Mouse (Mus musculus): Measurements from ENCODE around the gene Herpud2. TPM values are rescaled to one million over a fixed set of nuclear protein-coding genes. Genes with fewer than 3 reads are reported as not detected.

Herpud2 gene
- polyA plus RNA-seq, 1 experiment from 2014 or later: 40.7 TPM

DNA sequence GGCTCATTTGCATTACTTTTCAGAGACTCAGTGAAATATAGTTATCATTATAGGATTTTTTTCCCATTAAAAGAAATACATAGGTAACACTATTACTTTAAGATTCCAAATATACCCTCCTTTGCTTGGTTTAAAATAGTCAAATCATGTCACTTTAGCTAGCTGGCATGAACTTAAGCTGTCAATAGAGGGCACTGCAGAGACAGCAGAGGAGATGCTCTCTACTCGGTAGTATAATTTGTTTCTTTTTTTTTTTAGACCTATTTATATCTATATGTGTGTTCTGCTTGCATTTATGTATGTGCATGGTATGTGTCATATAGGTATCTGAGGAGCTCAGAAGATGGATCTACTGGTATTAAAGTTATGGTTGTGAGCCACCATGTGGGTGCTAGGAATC, 4.8 kb upstream of the Herpud2 start:
- no peak overlapping the region for H3K27ac ChIP-seq (replicated peaks; ENCODE audit: low read depth, low read length)
- WGBS: 26% methylated on average over 1 of the region's 1 CpGs
- no peaks in the 10 kb centered on the region for H3K27me3 ChIP-seq (ENCODE audit: control insufficient read depth, insufficient read depth, low read length)
- H3K4me2 ChIP-seq (ENCODE audit: low read length): no peak overlapping the region
- H3K9me3 ChIP-seq (ENCODE audit: control insufficient read depth, low read length): no peaks in the 10 kb centered on the region
- no peaks in the 10 kb centered on the region for H3K4me1 ChIP-seq (ENCODE audit: control insufficient read depth, insufficient read depth, low read length)
- no peak overlapping the region for H3K9ac ChIP-seq (replicated peaks; ENCODE audit: low read length)
- H3K4me3 ChIP-seq (replicated peaks; ENCODE audit: low read depth, low read length): no peak overlapping the region
- ATAC-seq (ENCODE audit: low FRiP score, low TSS enrichment) (no peak), DNase-seq (peak; percentile 31)
- no peaks in the 10 kb centered on the region for H3K36me3 ChIP-seq (ENCODE audit: control insufficient read depth, insufficient read depth, low read length)

DNA sequence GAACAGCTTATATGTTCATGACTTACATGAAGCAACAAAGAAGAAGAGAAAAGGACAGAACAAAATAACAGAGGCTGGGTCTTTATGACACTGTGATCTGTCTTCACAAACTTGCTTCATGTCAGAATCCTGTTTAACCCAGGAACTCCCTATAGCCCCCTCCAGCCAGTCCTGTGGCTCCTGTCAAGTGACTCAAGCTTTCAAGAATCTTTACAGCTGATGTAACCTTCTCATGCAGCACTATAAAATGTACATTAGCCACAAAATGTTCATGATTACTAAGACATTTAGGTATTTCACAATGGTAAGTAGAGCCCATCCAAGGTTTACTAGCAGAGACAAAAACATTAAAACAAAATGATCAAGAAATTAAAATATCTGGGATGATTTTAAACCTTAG, 1.4 kb upstream of the Herpud2 start:
- Histone ChIP-seq H3K9me3 (ENCODE audit: control insufficient read depth, low read length) (no peaks in the 10 kb centered on the region), H3K4me3 (replicated peaks; ENCODE audit: low read depth, low read length) (no peak overlapping the region), H3K36me3 (ENCODE audit: control insufficient read depth, insufficient read depth, low read length) (no peaks in the 10 kb centered on the region), H3K27me3 (ENCODE audit: control insufficient read depth, insufficient read depth, low read length) (no peaks in the 10 kb centered on the region), H3K27ac (replicated peaks; ENCODE audit: low read depth, low read length) (no peak overlapping the region), H3K9ac (replicated peaks; ENCODE audit: low read length) (no peak overlapping the region), H3K4me2 (ENCODE audit: low read length) (no peak overlapping the region), H3K4me1 (ENCODE audit: control insufficient read depth, insufficient read depth, low read length) (peaks cover 20% of the 10 kb centered on the region)
- DNase-seq (no peak), ATAC-seq (ENCODE audit: low FRiP score, low TSS enrichment) (no peak)

DNA sequence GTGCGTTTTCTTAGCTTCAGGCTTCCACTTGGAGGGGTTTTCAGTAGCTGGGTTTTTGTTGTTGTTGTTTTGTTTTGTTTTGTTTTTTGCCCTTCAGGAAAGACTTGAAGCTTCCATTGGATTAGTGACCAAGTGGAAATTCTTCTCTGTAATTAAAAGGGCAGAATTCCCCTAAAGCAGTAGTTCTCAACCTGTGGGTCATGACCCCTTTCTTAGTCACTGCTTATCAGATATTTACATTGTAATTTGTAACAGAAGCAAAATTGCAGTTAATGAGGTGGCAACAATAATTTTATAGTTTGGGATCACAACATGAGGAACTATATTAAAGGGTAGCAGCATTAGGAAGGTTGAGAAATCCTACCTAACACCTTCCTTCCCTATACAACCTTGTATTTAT, 837 bp upstream of the Herpud2 start:
- peak overlapping the region; percentile 98; the same call in 1 of the 2 replicates for H3K27ac ChIP-seq (replicated peaks; ENCODE audit: low read depth, low read length)
- H3K4me1 ChIP-seq (ENCODE audit: control insufficient read depth, insufficient read depth, low read length): peaks cover 23% of the 10 kb centered on the region
- no peaks in the 10 kb centered on the region for H3K36me3 ChIP-seq (ENCODE audit: control insufficient read depth, insufficient read depth, low read length)
- no peaks in the 10 kb centered on the region for H3K27me3 ChIP-seq (ENCODE audit: control insufficient read depth, insufficient read depth, low read length)
- DNase-seq: no peak
- peak overlapping the region; percentile 88 for H3K4me3 ChIP-seq (replicated peaks; ENCODE audit: low read depth, low read length)
- 13% methylated on average over 1 of the region's 1 CpGs for WGBS
- ATAC-seq (ENCODE audit: low FRiP score, low TSS enrichment): no peak
- H3K9me3 ChIP-seq (ENCODE audit: control insufficient read depth, low read length): no peaks in the 10 kb centered on the region
- peak overlapping the region; percentile 86 for H3K4me2 ChIP-seq (ENCODE audit: low read length)
- H3K9ac ChIP-seq (replicated peaks; ENCODE audit: low read length): peak overlapping the region; percentile 96; the same call in 1 of the 2 replicates

DNA sequence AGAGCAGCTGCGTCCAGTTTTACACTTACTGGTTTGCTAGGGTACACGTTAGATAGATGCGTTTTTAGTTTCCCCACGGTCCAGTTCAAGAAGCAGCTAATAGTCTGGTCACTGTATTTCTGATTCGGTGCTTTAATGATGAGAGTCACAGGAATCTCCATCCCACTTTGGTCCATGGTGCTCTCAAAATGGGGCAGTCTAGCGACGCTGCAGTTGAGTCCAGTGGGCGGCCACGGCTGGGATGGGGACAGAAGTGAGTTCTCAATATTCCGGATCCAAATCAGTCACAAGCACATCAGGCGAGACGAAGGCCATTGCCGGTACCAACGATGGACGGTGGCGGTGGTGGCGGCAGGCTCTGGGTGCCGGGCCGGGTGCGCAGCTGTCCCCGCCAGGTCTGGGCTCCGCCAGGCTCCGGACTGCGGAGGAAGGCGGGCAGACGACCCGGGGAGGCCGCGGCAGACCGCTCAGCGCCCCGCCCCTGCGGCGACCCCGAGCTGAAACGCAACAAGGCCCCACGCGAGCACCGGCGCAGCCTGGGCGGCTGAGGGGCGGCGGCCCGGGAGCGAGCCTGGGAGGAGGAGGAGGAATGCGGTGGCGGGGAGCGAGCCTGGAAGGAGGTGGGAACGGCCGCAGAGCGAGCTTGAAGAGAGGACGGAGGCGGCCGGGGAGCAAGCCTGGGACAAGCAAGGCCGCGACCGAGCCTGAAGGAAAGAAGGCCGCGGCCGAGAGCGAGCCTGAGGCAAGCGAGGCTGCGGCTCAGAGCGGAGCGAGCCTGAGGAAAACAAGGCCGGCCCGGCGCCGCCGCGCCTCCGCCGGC, 619 bp downstream of the Herpud2 start:
- Histone ChIP-seq H3K27me3 (ENCODE audit: control insufficient read depth, insufficient read depth, low read length) (no peaks in the 10 kb centered on the region), H3K36me3 (ENCODE audit: control insufficient read depth, insufficient read depth, low read length) (no peaks in the 10 kb centered on the region), H3K4me3 (replicated peaks; ENCODE audit: low read depth, low read length) (peak overlapping the region; percentile 88), H3K4me2 (ENCODE audit: low read length) (peak overlapping the region; percentile 86), H3K9me3 (ENCODE audit: control insufficient read depth, low read length) (no peaks in the 10 kb centered on the region), H3K4me1 (ENCODE audit: control insufficient read depth, insufficient read depth, low read length) (peaks cover 28% of the 10 kb centered on the region), H3K27ac (replicated peaks; ENCODE audit: low read depth, low read length) (peak overlapping the region; percentile 98), H3K9ac (replicated peaks; ENCODE audit: low read length) (peak overlapping the region; percentile 96)
- WGBS: under 1% methylated on average over 73 of the region's 73 CpGs
- DNase-seq (peak; percentile 56), ATAC-seq (ENCODE audit: low FRiP score, low TSS enrichment) (peak; percentile 72)

DNA sequence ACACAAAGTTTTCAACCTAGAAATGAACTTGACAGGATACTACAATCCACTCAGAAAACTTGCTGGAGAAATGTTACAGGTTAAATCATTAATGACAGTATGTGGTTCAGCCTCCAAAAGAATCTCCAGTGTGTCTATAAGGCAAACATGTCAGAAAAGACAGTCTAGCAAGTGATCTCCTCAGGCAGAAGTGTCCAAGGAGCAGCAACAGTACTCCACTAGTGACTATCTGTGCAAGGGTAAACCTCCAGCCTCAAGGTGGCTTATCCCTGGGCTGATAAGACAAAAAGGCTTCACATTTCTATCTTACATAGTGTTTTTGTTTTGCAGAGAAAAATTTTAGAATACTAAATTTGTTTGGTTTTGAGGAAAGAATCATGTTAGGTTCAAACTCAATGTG, 2.9 kb downstream of the Herpud2 start:
- Histone ChIP-seq H3K27me3 (ENCODE audit: control insufficient read depth, insufficient read depth, low read length) (no peaks in the 10 kb centered on the region), H3K27ac (replicated peaks; ENCODE audit: low read depth, low read length) (no peak overlapping the region), H3K4me2 (ENCODE audit: low read length) (peak overlapping the region; percentile 56), H3K9me3 (ENCODE audit: control insufficient read depth, low read length) (no peaks in the 10 kb centered on the region), H3K36me3 (ENCODE audit: control insufficient read depth, insufficient read depth, low read length) (no peaks in the 10 kb centered on the region), H3K4me1 (ENCODE audit: control insufficient read depth, insufficient read depth, low read length) (peaks cover 28% of the 10 kb centered on the region), H3K4me3 (replicated peaks; ENCODE audit: low read depth, low read length) (peak overlapping the region; percentile 20), H3K9ac (replicated peaks; ENCODE audit: low read length) (no peak overlapping the region)
- DNase-seq: no peak
- no peak for ATAC-seq (ENCODE audit: low FRiP score, low TSS enrichment)

DNA sequence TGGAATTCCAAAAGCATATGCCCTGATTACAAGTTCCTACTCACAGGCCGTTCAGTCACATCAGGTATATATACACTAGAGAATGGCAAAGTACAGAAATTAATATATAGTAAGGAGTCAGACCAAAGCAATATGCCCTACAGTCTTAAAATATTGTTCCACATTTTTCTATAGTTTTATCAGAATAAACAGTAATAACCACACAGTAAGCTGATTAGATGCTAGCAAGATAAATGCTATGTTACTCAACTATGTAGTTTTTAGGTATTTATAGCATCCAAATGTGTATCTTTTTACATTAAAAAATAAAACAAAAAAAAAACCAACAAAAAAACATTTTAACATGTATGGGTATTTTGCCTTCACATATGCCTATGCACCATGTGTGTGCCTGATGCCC, 5.7 kb downstream of the Herpud2 start:
- Histone ChIP-seq H3K9ac (replicated peaks; ENCODE audit: low read length) (no peak overlapping the region), H3K4me1 (ENCODE audit: control insufficient read depth, insufficient read depth, low read length) (peaks cover 28% of the 10 kb centered on the region), H3K4me2 (ENCODE audit: low read length) (no peak overlapping the region), H3K9me3 (ENCODE audit: control insufficient read depth, low read length) (no peaks in the 10 kb centered on the region), H3K4me3 (replicated peaks; ENCODE audit: low read depth, low read length) (no peak overlapping the region), H3K36me3 (ENCODE audit: control insufficient read depth, insufficient read depth, low read length) (no peaks in the 10 kb centered on the region), H3K27ac (replicated peaks; ENCODE audit: low read depth, low read length) (no peak overlapping the region), H3K27me3 (ENCODE audit: control insufficient read depth, insufficient read depth, low read length) (no peaks in the 10 kb centered on the region)
- 97% methylated on average over 1 of the region's 1 CpGs for WGBS
- no peak for DNase-seq
- no peak for ATAC-seq (ENCODE audit: low FRiP score, low TSS enrichment)

DNA sequence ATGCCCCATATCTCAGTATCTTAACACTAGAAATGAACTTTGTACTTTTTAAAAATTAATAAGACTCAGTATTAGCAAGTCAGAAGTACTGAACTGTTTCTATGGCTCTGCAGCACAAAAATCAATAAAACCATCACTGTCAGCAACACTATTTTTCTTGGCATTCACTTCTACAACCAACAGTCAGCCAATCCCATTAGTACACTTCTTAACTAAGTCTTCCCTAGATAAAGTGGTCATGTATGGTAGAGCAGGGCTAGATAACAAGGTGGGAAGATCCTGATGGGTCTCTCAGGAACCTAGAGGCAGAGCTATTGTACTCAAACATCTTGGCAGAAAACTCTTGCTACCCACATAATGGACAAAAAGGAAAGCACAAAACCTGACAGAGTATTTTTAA, 7.7 kb downstream of the Herpud2 start:
- Histone ChIP-seq H3K9ac (replicated peaks; ENCODE audit: low read length) (no peak overlapping the region), H3K4me3 (replicated peaks; ENCODE audit: low read depth, low read length) (no peak overlapping the region), H3K4me2 (ENCODE audit: low read length) (no peak overlapping the region), H3K36me3 (ENCODE audit: control insufficient read depth, insufficient read depth, low read length) (no peaks in the 10 kb centered on the region), H3K9me3 (ENCODE audit: control insufficient read depth, low read length) (no peaks in the 10 kb centered on the region), H3K27me3 (ENCODE audit: control insufficient read depth, insufficient read depth, low read length) (no peaks in the 10 kb centered on the region), H3K4me1 (ENCODE audit: control insufficient read depth, insufficient read depth, low read length) (peaks cover 17% of the 10 kb centered on the region), H3K27ac (replicated peaks; ENCODE audit: low read depth, low read length) (no peak overlapping the region)
- ATAC-seq (ENCODE audit: low FRiP score, low TSS enrichment): no peak
- DNase-seq: no peak

DNA sequence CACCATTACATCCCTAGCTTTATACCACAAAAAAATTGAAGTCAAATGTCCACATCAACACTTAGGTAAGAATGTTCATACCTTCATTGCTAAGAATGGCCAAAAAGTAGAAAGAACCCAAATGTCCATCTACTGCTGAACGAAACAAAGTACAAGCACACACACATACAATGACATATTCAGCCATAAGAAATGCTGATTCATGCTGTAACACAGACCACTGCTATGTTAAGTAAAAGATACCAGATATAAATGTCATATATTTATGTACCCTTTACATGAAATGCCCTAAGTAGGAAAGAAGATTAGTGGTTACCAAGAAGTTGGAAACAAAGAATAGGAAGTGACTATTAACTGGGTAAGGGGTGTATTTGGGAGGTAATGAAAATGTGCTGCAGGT, 8.6 kb downstream of the Herpud2 start:
- H3K4me2 ChIP-seq (ENCODE audit: low read length): no peak overlapping the region
- no peak overlapping the region for H3K4me3 ChIP-seq (replicated peaks; ENCODE audit: low read depth, low read length)
- no peak overlapping the region for H3K27ac ChIP-seq (replicated peaks; ENCODE audit: low read depth, low read length)
- peaks cover 8% of the 10 kb centered on the region for H3K4me1 ChIP-seq (ENCODE audit: control insufficient read depth, insufficient read depth, low read length)
- no peak overlapping the region for H3K9ac ChIP-seq (replicated peaks; ENCODE audit: low read length)
- no peaks in the 10 kb centered on the region for H3K36me3 ChIP-seq (ENCODE audit: control insufficient read depth, insufficient read depth, low read length)
- ATAC-seq (ENCODE audit: low FRiP score, low TSS enrichment) (no peak), DNase-seq (no peak)
- 94% methylated on average over 1 of the region's 1 CpGs for WGBS
- H3K27me3 ChIP-seq (ENCODE audit: control insufficient read depth, insufficient read depth, low read length): no peaks in the 10 kb centered on the region
- no peaks in the 10 kb centered on the region for H3K9me3 ChIP-seq (ENCODE audit: control insufficient read depth, low read length)

DNA sequence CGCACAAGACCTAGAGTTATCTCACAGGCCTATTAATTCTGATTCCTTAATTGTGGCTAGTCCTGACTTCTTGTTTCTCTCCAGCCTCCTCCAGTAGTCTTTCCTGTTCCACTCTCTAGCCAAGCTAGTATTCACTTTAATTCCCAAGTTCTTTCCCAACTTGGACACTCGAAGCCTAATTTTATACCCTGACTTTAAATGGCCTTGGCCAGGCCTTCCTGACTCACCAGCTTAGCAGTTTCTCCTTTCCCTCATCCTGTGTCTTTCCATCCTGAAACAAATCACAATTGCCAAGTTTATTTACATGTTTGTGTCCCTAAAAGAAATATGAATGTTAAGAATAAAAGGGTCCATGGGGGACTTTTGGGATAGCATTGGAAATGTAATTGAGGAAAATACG, 9.6 kb downstream of the Herpud2 start:
- Histone ChIP-seq H3K9ac (replicated peaks; ENCODE audit: low read length) (no peak overlapping the region), H3K4me3 (replicated peaks; ENCODE audit: low read depth, low read length) (no peak overlapping the region), H3K4me2 (ENCODE audit: low read length) (no peak overlapping the region), H3K4me1 (ENCODE audit: control insufficient read depth, insufficient read depth, low read length) (peaks cover under 1% of the 10 kb centered on the region; the same call in 1 of the 2 replicates), H3K36me3 (ENCODE audit: control insufficient read depth, insufficient read depth, low read length) (no peaks in the 10 kb centered on the region), H3K27me3 (ENCODE audit: control insufficient read depth, insufficient read depth, low read length) (no peaks in the 10 kb centered on the region), H3K27ac (replicated peaks; ENCODE audit: low read depth, low read length) (no peak overlapping the region), H3K9me3 (ENCODE audit: control insufficient read depth, low read length) (no peaks in the 10 kb centered on the region)
- 91% methylated on average over 3 of the region's 3 CpGs for WGBS
- DNase-seq (no peak), ATAC-seq (ENCODE audit: low FRiP score, low TSS enrichment) (no peak)

All from midbrain, embryonic 14.5 days (tissue).